Mouse (Mus musculus) cortical plate, adult 2 months (tissue): Measurements from ENCODE around the gene Nhlrc3.

Source experiments
- CTCF ChIP-seq: fragments of 200-500 bp; IDR thresholded peaks from 2 replicates; pipeline ENCODE4 v1.5.1; 2011; ENCODE audit warnings: mild to moderate bottlenecking, control low read depth, low read length; ENCODE audit not compliant: insufficient read depth; ENCODE audit errors: extremely low read depth
- POLR2A ChIP-seq: fragments of 200-500 bp; IDR thresholded peaks from 2 replicates; pipeline ENCODE4 v1.6.1; 2011; ENCODE audit warnings: mild to moderate bottlenecking, low read length, control low read depth; ENCODE audit not compliant: insufficient read depth; ENCODE audit errors: extremely low read depth

- no peak for TF ChIP-seq CTCF
- no peak for TF ChIP-seq POLR2A
These were observed 1.1 kb upstream of the Nhlrc3 start for GRCm38 (mm10) chr3:53464146-53464698.
